Mouse (Mus musculus): ENCODE results near the gene Lmo2.
"Not testable (repeated sequence)": the region's sequence is repeated elsewhere in the genome, so short reads cannot be mapped to it uniquely, and the experiment has no call there.

The Lmo2 gene

GRCm38 (mm10) chr2:103983146-103983545, 25.4 kb downstream of the Lmo2 start:
- DNase-seq: no peak

GRCm38 (mm10) chr2:103987595-103987994, 29.8 kb downstream of the Lmo2 start:
- DNase-seq: not testable (repeated sequence)

- DNase-seq: no peak
Measured at GRCm38 (mm10) chr2:103989724-103990123, 31.9 kb downstream of the Lmo2 start.

GRCm38 (mm10) chr2:103991303-103991702, 33.5 kb downstream of the Lmo2 start:
- DNase-seq: no peak

GRCm38 (mm10) chr2:103992162-103992561, 34.4 kb downstream of the Lmo2 start:
- DNase-seq: no peak

- no peak for DNase-seq
Measured at GRCm38 (mm10) chr2:103992618-103993332, 35.0 kb downstream of the Lmo2 start.

- no peak for DNase-seq
Measured at GRCm38 (mm10) chr2:104001076-104001475, 43.3 kb downstream of the Lmo2 start.

GRCm38 (mm10) chr2:104001861-104002260, 44.1 kb downstream of the Lmo2 start:
- DNase-seq: no peak

GRCm38 (mm10) chr2:104002711-104003413, 45.1 kb downstream of the Lmo2 start:
- DNase-seq: peak; percentile 73 to 79

- DNase-seq: no peak
Measured at GRCm38 (mm10) chr2:104007793-104008519, 50.2 kb downstream of the Lmo2 start.

GRCm38 (mm10) chr2:104008853-104009252, 51.1 kb downstream of the Lmo2 start:
- not testable (repeated sequence) for DNase-seq

GRCm38 (mm10) chr2:104023096-104023495, 65.3 kb downstream of the Lmo2 start:
- DNase-seq: no peak

GRCm38 (mm10) chr2:104024656-104025055, 66.9 kb downstream of the Lmo2 start:
- DNase-seq: no peak

GRCm38 (mm10) chr2:104027458-104028138, 69.8 kb downstream of the Lmo2 start, which contains the start of gene Fbxo3:
Gene Fbxo3 (plus strand): TSS chr2:104027721.
- DNase-seq: peak; percentile 92 to 95

GRCm38 (mm10) chr2:104028139-104028723, 70.4 kb downstream of the Lmo2 start, which contains the start of gene 4931422A03Rik:
Gene 4931422A03Rik (minus strand): TSS chr2:104028361.
- no peak for DNase-seq

GRCm38 (mm10) chr2:104029074-104029473, 71.3 kb downstream of the Lmo2 start:
- DNase-seq: no peak

- DNase-seq: no peak
Measured at GRCm38 (mm10) chr2:104030381-104030780, 72.6 kb downstream of the Lmo2 start.

Measured in kidney, postnatal 4 days (tissue).